Mouse (Mus musculus): Measurements from ENCODE around the gene Gm45337.

DNA sequence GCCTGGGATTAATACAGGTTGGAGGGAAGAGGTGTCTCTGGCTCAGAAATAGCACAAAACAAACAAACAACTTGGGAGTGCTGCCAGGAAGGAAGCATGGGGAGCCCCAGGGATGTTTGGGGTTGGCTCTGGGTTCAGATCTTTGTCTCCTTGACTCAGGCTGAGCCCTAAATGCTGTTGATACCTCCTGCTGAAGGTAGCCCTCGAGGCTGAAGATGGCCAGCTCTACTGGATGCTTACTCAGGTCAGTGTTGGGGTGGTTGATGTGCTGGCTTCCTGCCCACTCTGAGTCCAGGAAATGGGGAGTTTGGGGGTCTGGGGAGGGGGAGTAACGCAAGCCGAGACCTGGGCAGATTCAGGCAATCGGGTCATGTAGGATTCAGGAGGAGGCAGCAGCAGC, 47.7 kb downstream of the Gm45337 start:
- TF ChIP-seq POLR2A (IDR thresholded peaks at IDR 0.05; ENCODE audit: low read depth, low read length) (no peak), CTCF (IDR thresholded peaks at IDR 0.05; ENCODE audit: extremely low read depth, insufficient read length, insufficient replicate concordance, low read depth, low read length) (no peak)
